Mouse (Mus musculus) G1E (cell line): Measurements from ENCODE around the gene Acvrl1. TPM values are rescaled to one million over a fixed set of nuclear protein-coding genes. Genes with fewer than 3 reads are reported as not detected.

Source experiments
- ATAC-seq: 2 replicates; pipeline ENCODE4 v1.8.0; 2016; ENCODE audit warnings: mild to moderate bottlenecking; ENCODE audit not compliant: insufficient number of reproducible peaks, poor library complexity, low FRiP score, severe bottlenecking; ENCODE audit errors: extremely low read depth
- DNase-seq: peaks from one replicate; pipeline ENCODE4 v3.0.0; 2012; ENCODE audit warnings: low spot score
- H3K27me3 ChIP-seq: 2 replicates; pipeline ENCODE4 v1.6.1; 2012; ENCODE audit warnings: mild to moderate bottlenecking, low read length, inconsistent platforms; ENCODE audit not compliant: insufficient read depth
- H3K36me3 ChIP-seq: replicated peaks from 2 replicates; pipeline ENCODE3; 2012; ENCODE audit warnings: mild to moderate bottlenecking, inconsistent platforms
- H3K4me1 ChIP-seq: 2 replicates; pipeline ENCODE4 v1.6.1; 2012; ENCODE audit warnings: low read depth, low read length, inconsistent platforms, mixed read lengths; ENCODE audit not compliant: insufficient read depth
- H3K4me3 ChIP-seq: 2 replicates; pipeline ENCODE4 v1.5.1; 2012; ENCODE audit warnings: low read depth, mild to moderate bottlenecking, inconsistent platforms, low read length, moderate library complexity, mixed read lengths
- H3K9me3 ChIP-seq: replicated peaks from 2 replicates; pipeline ENCODE4 v1.6.1; 2012; ENCODE audit warnings: inconsistent platforms
- CTCF ChIP-seq: IDR thresholded peaks from 2 replicates; pipeline ENCODE4 v1.5.1; 2012; ENCODE audit warnings: low read depth, low read length, inconsistent platforms, mixed read lengths
- GATA1 ChIP-seq: IDR thresholded peaks from 2 replicates; pipeline ENCODE4 v1.6.1; 2012; ENCODE audit warnings: borderline replicate concordance, low read length, inconsistent platforms, mixed read lengths
- GATA2 ChIP-seq: IDR thresholded peaks from 2 replicates; pipeline ENCODE4 v1.6.1; 2012; ENCODE audit warnings: low read depth, low read length, inconsistent platforms, borderline replicate concordance
- POLR2AphosphoS5 ChIP-seq: IDR thresholded peaks from 2 replicates; pipeline ENCODE4 v1.6.1; 2012; ENCODE audit warnings: low read depth, low read length, inconsistent platforms; ENCODE audit not compliant: insufficient replicate concordance
- TAL1 ChIP-seq: conservative IDR thresholded peaks from 2 replicates; pipeline ENCODE4 v1.6.1; 2012; ENCODE audit warnings: low read depth, low read length, inconsistent platforms, mixed read lengths
- polyA plus RNA-seq: library from polyadenylated mRNA; stranded (reverse); fragments of >175 nt; gene quantifications from 2 replicates; pipeline ENCODE4 v1.2.3, GENCODE M21; 2012
- total RNA-seq, 2 experiments: library from RNA; stranded (forward) in 1 of 2; stranded (reverse) in 1 of 2; fragments of 200-1000 nt in 1 of 2; fragments of >200 nt in 1 of 2; fragmentation: Nextera tagmentation in 1 of 2; gene quantifications; 2 replicates each; pipeline ENCODE4 v1.2.3; 2014 to 2017

The Acvrl1 gene
- total and polyA plus RNA-seq, 3 experiments = 0.02 to 0.60 TPM; not detected in 1

- H3K36me3 ChIP-seq = no peaks in the 10 kb centered on the region
- no peak for ATAC-seq
Measured at GRCm38 (mm10) chr15:101138675-101139074, 10.4 kb downstream of the Acvrl1 start.

GRCm38 (mm10) chr15:101139885-101140284, 11.6 kb downstream of the Acvrl1 start:
- TF ChIP-seq TAL1 = no peak
- TF ChIP-seq GATA2 = no peak
- no peak for TF ChIP-seq CTCF
- TF ChIP-seq GATA1 = no peak
- TF ChIP-seq POLR2AphosphoS5 = no peak
- Histone ChIP-seq H3K9me3 (peaks cover 70% of the 10 kb centered on the region), H3K4me1 (no peaks in the 10 kb centered on the region), H3K36me3 (no peaks in the 10 kb centered on the region), H3K4me3 (no peak overlapping the region), H3K27me3 (no peaks in the 10 kb centered on the region; the same call in 1 of the 2 replicates)
- ATAC-seq = peak; percentile 34; the same call in 1 of the 2 replicates
- DNase-seq = no peak

More at GRCm38 (mm10) chr15:101138675-101139074, 10.4 kb downstream of the Acvrl1 start:
- Histone ChIP-seq H3K4me3 (no peak overlapping the region), H3K9me3 (peaks cover 69% of the 10 kb centered on the region), H3K4me1 (no peaks in the 10 kb centered on the region), H3K27me3 (no peaks in the 10 kb centered on the region; the same call in 1 of the 2 replicates)
- DNase-seq = no peak
- TF ChIP-seq TAL1 (no peak), GATA2 (no peak), CTCF (no peak), GATA1 (no peak), POLR2AphosphoS5 (no peak)

- Histone ChIP-seq H3K4me1 (no peaks in the 10 kb centered on the region), H3K27me3 (no peaks in the 10 kb centered on the region; the same call in 1 of the 2 replicates), H3K4me3 (no peak overlapping the region), H3K9me3 (peaks cover 70% of the 10 kb centered on the region), H3K36me3 (no peaks in the 10 kb centered on the region)
- TF ChIP-seq CTCF (no peak), GATA2 (no peak)
- no peak for DNase-seq
- ATAC-seq = no peak
Measured at GRCm38 (mm10) chr15:101140587-101140986, 12.3 kb downstream of the Acvrl1 start.

GRCm38 (mm10) chr15:101141061-101141541, 12.8 kb downstream of the Acvrl1 start:
- Histone ChIP-seq H3K4me1 (no peaks in the 10 kb centered on the region), H3K36me3 (no peaks in the 10 kb centered on the region), H3K27me3 (no peaks in the 10 kb centered on the region), H3K4me3 (no peak overlapping the region), H3K9me3 (peaks cover 68% of the 10 kb centered on the region)
- ATAC-seq (no peak), DNase-seq (no peak)
- no peak for TF ChIP-seq GATA1
- no peak for TF ChIP-seq POLR2AphosphoS5
- TF ChIP-seq TAL1 = no peak
- no peak for TF ChIP-seq GATA2
- no peak for TF ChIP-seq CTCF

GRCm38 (mm10) chr15:101142672-101143071, 14.3 kb downstream of the Acvrl1 start:
- H3K27me3 ChIP-seq = no peaks in the 10 kb centered on the region
- DNase-seq = no peak
- H3K4me1 ChIP-seq = no peaks in the 10 kb centered on the region
- ATAC-seq = no peak
- no peak for TF ChIP-seq GATA2
- TF ChIP-seq CTCF = no peak
- TF ChIP-seq POLR2AphosphoS5 = no peak
- no peak for TF ChIP-seq TAL1
- no peak for TF ChIP-seq GATA1
- no peak overlapping the region for H3K4me3 ChIP-seq
- no peaks in the 10 kb centered on the region for H3K36me3 ChIP-seq
- H3K9me3 ChIP-seq = peaks cover 73% of the 10 kb centered on the region

- TF ChIP-seq POLR2AphosphoS5 (no peak), GATA1 (no peak), GATA2 (no peak), CTCF (no peak), TAL1 (no peak)
- no peaks in the 10 kb centered on the region for H3K4me1 ChIP-seq
- H3K9me3 ChIP-seq = peaks cover 77% of the 10 kb centered on the region
- no peak for ATAC-seq
- no peaks in the 10 kb centered on the region for H3K36me3 ChIP-seq
- H3K27me3 ChIP-seq = no peaks in the 10 kb centered on the region
- DNase-seq = no peak
- no peak overlapping the region for H3K4me3 ChIP-seq
Measured at GRCm38 (mm10) chr15:101143494-101143893, 15.2 kb downstream of the Acvrl1 start.

- no peaks in the 10 kb centered on the region for H3K4me1 ChIP-seq
- H3K27me3 ChIP-seq = no peaks in the 10 kb centered on the region
- no peak for TF ChIP-seq CTCF
- no peak for TF ChIP-seq TAL1
- no peak for DNase-seq
- H3K36me3 ChIP-seq = no peaks in the 10 kb centered on the region
- no peak for ATAC-seq
- peaks cover 79% of the 10 kb centered on the region for H3K9me3 ChIP-seq
- no peak overlapping the region for H3K4me3 ChIP-seq
Measured at GRCm38 (mm10) chr15:101144176-101144575, 15.9 kb downstream of the Acvrl1 start.
